Mouse (Mus musculus): Measurements from ENCODE around the gene Faap100.

Faap100 gene

DNA sequence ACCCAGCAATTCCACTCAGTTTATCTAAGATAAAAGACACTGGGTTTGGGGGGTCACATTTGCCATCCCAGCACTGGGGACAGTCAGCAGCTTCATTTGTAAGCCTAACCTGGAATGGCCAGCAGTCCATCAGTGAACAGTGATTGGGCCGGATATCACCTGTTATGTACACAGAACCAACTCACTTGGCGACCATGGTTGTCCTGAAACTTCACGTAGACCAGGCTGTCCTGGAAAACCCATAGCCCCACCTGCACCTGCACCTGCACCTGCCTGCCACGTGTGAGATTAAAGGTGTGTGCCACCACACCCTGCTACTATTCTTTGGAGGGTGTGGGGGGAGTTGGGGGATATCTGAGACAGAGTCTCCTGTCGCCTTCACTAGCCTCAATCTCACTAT lies 59.3 kb downstream of the Faap100 start:
- no peak for DNase-seq (ENCODE audit: low read depth, low spot score)
